Mouse (Mus musculus): ENCODE measurements at regions not wholly inside any gene's neighbourhood (a gene's known extent, or its start where the extent isn't known, plus 50 kb on each side); places are given as distances from the start of the nearest gene placed in this dataset.
A peak's percentile ranks its signal among the peaks of the same experiment; 100 is the strongest.
"Not testable (repeated sequence)": the region's sequence is repeated elsewhere in the genome, so short reads cannot be mapped to it uniquely, and the experiment has no call there.

DNA sequence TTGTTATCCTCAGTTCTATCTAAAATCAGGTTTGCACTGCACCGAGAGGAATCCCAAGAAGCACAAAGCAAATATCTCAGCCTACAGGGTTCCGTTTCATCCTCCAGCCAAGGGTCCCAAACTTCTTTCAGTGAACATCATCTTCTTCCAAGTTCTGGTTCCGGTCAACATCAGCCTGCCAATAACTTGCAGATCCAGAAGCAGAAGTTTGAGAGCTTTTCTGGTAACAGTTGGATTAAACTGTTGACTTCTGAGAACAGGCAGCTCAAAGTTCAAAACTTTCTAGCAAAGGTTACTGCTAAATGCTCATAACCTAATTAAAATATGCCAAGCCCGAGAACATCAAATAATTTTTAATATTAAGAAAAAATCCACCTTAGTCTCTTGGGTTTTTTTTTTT is 237.0 kb upstream of the Gm37988 start:
- DNase-seq = no peak

DNA sequence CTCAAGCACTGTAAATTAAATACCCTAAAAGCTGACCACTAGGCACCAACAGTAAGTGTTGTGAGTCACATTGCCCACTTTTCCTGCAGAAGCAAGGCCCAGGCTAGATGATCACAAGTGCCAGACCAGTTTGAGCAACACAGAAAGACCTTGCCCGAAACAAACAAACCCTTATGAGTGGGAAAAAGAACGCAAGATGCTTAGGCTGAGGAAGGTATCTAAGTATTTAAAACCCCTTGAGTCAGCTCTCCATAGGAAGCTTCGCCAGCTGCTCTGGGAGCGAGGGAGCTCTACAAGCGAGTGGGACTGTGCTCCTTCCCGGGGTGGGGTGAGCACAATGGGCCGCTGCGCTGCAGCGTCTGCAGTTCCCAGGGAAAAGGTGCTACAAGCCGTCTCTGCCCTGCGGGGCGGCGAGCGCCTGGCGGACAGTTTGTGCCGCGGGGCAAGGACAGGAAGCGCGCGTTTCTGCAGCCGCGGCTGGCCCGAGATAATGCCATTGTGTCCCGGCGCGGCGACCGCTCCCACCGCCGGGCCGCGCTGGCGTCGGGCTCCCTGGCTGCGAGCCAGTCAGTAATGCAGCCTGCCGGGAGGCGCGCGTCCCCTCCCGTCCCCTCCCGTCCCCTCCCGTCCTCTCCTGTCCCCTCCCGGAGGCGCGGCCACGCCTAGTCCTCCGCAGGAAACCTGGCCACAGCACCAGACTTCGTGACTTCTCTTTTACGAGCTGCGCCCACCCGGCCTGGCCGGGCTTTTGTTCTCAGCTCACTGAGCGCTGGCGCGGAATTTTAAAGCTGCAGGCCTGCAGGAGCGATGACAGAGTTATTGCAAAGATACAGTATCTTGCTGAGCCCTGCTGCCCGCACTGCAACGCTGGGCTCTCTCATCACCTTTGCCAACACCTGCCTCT is 236.1 kb upstream of the Gm37988 start:
- peak; percentile 18 for DNase-seq

DNA sequence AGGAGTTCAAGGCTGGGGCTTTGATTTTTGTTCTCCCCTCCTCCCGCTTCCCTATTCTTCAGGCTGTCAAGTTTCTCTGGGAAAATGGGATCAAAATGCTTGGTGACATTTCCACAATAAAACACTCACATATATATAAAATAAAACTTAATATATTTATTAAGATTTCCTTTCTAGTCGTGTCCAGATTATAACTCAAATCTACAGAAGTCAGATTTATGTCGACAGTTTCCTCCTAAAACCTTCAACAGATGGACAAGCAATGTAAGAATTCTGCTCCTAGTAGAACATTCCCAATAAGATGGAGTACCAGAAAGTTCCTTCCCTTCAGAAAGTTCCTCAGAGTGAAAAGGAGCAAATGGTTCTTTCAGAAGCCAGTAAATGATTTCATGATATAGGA is 235.4 kb upstream of the Gm37988 start:
- DNase-seq = no peak

DNA sequence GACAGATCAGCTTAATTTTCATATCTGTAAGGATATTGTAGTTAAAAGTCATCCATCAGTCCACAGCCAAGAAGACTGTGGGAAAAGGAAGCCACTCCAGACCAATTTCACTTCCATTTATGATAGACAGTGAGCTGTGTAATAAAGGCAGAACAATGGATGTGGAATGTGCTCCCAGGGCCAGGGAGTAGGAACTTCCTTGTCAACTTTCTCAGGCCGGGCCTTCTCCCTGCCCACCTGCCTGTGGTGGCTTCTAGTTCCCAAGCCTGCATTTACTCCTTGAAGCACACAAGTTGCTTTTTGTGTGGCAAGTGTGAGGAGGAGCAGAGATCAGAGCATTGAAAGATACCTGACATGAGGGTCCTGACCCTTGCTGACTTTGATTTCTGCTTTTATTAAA is 233.6 kb upstream of the Gm37988 start:
- no peak for DNase-seq

DNA sequence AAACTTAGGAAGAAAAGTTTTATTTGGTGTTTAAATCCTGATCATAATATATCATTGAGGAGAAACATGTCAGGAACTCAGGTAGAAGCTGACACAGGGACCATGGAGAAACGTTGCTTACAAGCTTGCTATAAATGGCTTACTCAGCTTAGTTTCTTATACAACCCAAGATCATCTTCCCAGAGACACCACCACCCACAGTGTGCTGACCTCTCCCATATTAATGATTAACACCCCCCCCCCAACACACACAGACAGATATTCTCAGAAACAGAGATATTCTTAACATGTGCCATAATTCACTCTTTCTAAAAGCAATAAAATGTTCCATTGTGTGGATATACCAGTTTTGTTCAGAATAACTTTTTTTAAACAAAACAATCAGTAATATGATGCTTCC is 230.7 kb upstream of the Gm37988 start:
- DNase-seq = no peak

DNA sequence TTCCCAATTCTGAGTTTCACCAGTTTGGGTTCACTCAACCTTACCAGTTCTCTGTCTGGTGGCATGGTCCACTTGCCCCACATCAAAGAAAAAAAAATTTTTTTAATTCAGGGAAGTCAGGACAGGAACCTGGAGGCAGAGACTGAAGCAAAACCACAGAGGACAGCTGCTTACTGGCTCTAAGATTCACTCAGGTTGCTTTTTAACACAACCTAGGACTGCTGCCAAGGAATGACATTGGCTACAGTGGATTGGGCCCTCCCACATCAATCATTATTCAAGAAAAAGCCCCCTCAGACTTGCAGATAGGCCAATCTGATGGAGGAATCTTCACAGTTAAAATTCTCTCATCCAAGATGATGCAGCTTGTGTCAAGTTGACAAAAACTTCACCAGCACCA is 225.2 kb upstream of the Gm37988 start:
- no peak for DNase-seq

DNA sequence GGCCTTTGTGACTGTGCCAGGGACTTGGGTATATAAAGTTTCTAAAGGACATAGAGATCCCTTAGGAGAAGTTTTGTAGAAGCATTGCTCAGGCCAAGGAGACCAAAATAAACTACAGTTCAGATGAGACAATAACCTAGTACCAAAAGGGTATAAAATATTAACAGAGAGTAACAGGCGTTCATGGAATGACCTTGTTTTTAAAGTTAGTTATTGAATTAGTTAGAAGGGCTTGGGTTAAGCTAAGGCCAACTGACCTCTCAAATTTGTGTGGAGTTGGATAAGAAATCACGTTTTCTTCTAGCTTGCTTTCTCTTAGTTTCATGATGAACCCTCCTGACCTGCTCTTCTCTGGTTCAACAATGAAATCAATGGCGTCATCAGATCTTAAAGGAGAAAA is 209.8 kb upstream of the Gm37988 start:
- no peak for DNase-seq

DNA sequence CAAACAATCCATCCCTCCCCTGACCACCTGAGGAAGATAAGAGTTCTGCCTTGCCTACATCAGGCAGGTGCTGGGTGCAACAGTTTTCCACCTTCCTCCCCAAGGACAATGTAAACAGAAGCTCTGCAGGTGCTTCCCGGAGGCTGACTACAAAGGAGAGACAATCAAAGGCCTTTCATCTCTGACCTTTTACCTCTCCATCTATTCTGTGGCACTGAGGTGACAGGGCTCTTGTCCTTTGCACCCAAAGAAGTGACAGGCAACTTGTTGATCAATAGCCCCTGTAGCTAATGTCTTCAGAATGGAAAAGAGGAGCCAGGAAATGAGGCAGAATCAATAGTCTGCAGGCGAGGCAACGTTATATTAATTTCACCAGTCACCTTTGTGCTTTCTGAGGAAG is 209.3 kb upstream of the Gm37988 start:
- no peak for DNase-seq

DNA sequence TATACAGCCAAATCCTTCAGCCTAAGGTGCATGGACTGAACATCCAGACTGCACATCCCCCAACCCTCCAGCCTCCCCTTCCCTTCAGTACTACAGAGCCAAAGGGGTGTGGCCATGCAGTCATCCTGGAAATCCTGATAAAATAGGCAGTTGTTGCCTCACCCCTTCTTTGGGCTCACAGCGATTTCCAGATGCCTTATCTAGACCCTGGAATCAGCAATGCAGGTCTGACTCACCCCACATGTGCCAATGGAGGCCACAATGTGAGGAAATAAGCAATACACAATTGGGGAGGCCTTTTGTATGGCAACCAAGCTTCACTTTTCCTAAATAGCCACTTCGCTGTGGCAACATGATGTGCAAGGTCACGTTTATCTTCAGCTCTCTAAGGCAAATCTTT is 205.3 kb upstream of the Gm37988 start:
- peak; percentile 35 for DNase-seq

DNA sequence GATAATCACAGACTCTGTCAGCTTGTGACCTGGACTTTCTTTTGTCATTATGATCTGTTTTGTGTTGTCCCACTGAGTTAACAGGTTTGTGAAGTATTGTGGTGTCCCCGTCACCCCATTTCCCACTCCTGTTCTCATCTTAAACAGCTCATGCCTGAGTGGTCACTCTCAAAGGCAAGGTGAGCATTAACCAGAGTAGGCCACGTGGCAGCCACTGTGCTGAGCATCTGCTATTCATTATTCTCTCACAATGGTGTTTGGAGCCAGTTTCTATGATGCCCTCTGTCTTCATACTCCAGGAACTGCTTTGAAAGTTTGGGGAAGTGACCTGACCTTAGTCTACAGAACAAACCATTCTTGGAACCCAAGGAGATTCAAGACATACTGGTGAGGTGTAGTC is 198.9 kb upstream of the Gm37988 start:
- no peak for DNase-seq

DNA sequence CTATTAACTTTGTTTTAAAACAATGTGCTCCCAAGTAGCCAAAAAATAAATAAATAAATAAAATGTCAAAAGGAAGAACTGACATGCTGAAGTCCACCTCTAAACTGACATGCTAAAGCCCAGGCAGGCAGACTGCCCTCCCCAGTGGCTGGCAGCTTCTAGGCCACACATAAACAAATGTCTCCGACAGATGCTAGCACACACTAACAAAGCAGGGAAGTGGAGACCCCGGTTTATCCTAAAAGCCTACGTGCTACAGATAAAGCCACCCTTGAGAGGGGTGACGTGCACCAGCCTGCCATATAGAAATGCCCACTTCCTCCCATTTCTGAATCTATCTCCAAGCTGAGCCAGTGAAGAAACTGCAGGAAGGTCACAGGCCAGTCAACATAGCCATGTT is 194.4 kb upstream of the Gm37988 start:
- DNase-seq = no peak

DNA sequence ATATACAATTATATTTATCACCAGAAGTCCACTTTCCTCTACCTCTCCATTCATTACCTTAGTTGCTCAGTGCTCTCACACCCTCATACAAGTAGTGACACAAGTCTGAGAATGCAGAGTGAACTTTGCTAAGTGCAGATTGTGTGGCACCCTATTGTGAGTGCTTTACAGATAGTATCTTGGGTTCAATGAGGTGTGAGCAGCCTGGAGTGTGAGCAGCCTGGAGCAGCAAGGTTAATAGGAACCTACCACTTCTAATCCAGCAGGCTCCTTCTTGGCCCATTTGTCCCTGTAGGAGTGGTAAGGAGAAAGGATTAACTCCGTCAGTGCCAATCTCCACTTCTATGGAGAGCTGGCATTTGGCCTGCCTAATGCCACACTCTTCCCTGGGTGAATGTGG is 192.4 kb upstream of the Gm37988 start:
- no peak for DNase-seq

DNA sequence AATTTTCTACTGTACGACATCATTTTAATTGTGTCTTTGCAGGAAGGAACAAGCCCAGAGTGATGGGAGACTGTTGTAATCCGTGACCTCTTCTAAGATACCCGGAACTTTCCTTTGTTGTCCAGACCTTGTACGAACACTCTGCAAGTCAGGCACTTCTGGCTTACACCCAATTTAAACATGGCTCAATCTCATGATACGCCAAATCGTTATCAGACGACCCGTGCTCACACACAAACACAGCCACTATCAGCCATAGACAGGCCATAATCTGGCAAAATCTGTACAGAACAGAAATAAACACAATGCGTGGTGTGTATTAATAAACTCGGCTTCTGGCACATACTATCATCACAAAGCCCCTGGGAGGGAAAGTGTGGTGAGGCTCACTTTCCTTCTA is 190.2 kb upstream of the Gm37988 start:
- peak; percentile 7 for DNase-seq

DNA sequence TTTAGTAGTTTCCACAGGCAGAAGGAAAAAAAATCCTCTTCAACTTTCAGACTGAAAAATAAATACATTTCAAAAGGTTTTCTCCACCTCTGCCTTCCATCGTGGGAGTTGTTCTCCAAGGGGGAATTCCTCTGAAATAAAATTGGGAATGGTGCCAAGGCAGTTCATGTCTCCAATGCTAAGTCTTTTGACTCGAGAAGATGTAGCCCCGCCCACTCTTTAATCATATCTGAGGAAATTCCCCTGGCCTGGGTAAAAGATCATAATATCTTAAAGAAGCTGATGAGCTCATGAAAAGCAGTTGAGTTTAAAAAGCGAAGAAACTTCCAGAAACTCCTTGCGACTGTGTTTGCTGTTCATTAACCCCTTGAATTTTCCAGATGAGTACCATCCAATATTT is 185.3 kb upstream of the Gm37988 start:
- DNase-seq = peak; percentile 1

DNA sequence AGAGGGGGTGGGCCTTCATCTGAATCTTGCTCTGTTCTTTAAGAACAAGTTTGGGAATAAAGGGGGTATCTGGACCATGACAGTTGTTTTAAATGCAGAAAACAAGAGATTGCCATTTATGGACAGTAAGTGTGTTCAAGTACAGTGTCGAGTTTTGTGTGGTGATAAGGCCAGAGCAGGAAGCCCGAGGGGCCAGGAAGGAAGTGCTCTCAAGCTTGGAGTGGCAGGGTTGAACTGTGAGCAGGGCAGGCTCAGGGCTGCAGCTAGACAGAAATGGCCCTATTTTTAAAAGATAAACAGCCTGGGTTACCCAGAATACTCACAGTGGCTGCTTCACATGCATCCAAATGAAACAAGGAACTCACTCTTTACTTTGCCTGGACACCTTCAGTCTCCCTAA is 184.4 kb upstream of the Gm37988 start:
- no peak for DNase-seq

DNA sequence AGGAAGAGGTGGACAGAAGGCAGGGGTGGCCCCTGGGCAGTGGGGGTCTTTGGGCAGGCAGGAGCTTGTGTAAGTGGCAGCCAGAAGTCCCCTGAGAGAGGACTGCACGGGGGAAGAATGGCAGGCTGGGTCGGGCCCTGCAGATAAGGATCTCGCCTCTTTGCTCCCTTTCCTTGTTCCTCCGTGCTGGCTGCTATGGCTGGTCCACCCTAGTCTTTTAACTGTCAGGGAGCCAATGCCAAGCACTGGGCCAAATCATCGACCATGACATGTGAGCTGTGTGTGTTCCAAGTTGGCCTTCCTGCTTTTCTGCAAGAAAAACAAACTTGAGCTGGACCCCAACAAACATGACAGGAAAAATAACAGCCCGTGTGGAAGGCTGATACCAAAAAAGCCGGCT is 153.8 kb upstream of the Gm37988 start:
- DNase-seq = peak; percentile 6

DNA sequence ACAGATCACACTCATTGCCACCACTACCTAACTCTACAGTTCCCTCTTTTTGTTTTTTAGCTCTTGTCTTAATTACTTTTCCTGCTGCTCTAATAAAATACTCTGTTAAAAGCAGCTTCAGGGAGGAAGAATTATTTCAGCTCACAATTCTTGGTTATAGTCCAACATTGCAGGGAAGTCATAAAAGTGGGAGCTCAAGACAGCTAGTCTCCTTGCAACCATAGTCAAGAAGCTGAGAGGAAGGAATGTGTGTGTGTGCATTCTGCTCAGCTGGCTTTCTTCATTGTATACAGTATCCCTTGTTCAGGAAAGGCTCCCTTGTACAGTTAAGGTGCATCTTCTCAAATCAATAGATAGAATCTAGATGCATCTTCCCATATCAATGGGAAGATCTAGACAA is 152.4 kb upstream of the Gm37988 start:
- DNase-seq = no peak

DNA sequence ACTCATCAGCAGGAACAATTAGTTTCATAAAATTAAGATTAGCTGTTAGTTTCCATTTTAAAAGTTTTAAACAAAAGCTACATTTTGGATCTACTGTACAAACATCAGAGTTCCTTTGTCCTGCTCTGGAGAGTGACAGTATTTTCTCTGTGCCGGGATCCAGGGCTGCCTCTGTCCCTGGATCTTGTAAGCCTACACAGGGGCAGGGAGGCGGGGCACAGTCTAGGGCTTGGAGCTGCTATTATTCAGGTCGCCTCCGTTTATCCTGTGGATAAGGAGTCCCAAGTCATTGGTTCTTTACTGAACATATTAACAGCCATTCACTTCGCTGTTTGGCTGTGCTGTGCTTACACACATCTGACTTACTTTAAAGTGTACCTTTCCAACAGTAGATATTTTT is 150.8 kb upstream of the Gm37988 start:
- no peak for DNase-seq

DNA sequence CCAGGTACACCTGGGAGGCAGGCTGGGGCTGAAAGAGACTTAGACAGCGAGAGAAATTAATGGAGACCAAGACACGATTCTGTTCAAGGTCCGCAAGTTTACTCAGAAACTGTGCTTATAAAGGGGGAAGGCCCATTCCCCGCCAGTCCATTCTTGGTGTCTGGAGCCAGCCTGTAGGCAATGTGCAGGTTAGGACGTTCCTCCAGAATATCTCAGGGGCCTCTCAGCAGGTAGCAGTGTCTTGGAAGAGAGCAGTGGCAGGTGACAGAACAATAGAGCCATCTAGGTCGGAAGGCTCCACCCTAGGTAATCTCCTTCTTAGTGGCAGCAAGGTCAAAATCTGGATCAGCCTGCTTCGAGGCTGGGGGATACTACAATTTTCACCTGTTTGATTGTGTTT is 147.6 kb upstream of the Gm37988 start:
- DNase-seq = not testable (repeated sequence)

DNA sequence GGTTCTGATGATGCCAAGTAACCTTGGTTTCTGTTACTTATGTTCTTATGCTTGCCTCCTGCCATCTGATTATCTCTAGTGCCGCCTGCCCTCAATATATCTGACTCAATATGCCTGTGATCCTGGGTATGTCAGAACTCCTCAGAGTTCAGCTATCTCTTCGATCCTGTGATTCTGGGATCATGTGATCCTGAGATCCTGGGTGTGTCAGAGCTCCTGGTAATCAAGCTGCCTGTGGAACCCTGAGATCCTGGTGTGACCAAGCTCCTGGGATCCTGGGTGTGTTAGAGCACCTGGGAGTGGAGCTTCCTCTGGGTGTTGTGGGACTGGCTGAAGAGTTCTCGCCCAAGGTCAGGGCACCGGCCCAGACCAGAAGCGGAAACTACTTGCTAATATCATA is 147.1 kb upstream of the Gm37988 start:
- not testable (repeated sequence) for DNase-seq

DNA sequence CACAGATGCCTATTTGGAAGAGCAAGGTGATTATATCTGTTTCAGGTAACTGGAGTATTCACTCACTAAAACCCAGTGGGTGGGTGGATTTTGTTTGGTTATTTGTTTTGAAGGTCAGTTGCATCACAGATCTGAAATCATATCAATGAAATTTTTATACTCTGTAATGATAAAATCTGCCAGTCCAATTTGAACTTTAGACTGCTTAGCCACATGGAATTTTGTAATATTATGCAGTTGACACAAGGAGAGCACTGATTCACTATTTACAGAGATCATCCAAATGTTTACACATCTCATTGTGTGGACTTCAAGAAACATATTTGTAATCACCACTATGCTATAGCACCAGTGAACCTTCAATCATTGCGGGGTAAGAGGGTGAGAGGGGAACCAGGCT is 145.9 kb upstream of the Gm37988 start:
- DNase-seq = no peak

DNA sequence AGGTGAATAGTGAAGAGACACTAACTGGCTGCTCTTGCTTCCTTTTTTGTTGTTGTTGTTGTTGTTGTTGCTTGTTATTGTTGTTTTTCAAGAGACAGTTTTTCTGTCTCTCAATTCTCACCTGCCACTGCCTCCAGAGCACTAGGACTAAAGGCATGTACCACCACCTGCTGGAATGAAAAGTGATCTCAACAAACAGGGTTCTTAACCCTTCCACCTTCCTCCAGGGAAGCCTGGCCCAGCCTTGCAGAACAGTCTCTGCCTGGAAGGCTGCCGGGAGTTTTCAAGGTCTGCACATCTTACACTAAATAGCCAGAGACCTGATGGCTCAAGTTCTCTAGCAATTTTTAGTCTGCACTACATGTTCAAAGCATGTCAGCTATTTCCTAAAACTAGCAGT is 138.0 kb upstream of the Gm37988 start:
- no peak for DNase-seq

DNA sequence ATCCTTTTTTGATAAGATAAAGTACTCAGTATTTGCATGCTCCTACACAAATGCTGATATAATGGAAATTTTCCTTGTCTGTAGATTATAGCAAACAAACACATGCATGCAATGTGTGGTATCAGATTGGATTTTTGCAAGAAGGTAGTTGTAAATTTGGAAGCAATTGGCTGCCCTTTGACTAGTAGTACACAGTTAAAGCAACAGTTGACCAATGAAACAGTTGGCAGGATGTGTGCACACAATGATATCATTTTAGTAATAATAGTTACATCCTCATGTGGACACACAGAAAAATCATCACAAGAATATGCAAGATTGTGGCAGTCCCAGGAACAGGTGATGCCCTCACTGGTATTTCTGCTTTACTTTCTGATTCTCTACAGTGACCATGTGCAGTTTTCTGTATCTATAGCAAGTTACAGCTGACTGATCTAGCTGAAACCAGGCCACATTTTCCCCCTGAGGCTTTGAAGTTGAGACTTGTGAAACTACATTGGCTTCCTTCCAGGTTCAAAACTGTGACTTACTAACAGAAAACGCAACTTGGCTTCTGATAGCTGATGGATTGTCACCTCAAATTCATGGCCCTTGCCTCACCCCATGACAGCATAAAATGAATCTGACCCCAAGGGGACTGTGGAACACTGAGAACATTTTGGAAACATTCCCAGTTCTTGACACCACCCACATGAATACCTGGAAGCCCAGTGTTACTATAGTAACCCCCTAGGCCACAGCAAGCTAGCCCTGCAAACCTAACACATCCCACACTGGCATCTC is 136.3 kb upstream of the Gm37988 start:
- DNase-seq = peak; percentile 54

DNA sequence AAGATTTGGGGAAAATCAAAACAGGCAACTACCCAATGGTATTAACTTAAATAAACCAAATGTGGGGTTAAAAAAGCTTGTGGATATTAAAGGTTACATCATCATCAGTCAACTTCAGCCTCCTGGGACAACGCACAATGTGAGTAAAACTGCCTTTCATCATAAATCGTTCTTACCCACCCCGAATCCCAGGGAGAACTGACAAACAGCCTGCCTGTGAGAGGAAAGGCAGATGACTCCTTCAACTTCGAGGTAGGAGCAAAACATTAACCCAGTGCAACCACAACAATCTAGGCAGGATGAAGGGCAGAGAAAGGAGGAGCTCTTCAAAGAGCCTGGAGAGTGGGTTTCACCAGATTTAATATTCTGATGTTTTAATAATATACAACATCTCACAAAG is 135.3 kb upstream of the Gm37988 start:
- DNase-seq = no peak

All from adrenal gland, adult 8-10 months (tissue).